Mouse (Mus musculus): ENCODE data around the gene Tas2r105.

Tas2r105 gene

DNA sequence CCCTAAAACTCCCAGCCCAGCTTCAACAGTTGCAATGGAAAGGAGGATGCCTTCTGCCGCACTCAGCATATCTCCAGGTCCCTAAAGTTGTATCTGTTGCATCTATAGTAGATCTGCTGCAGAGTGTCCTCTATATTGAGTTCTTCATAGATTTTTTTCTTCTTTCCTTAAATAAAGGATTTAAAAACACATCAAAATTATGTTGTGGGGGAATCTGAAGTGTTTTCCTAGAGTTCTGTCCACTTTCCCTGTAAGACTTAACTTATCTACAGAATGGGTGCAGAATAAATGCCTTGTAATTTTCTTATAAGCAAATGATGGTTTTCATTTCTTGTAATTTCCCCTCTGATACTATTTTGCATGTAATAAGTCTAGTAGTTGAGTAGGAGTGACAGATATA lies at the start of gene Tas2r105:
Gene Tas2r105, minus strand, starts transcription at position 101 of the 400 bp plus-strand sequence.
- DNase-seq (ENCODE audit: low read depth, low spot score): no peak

DNA sequence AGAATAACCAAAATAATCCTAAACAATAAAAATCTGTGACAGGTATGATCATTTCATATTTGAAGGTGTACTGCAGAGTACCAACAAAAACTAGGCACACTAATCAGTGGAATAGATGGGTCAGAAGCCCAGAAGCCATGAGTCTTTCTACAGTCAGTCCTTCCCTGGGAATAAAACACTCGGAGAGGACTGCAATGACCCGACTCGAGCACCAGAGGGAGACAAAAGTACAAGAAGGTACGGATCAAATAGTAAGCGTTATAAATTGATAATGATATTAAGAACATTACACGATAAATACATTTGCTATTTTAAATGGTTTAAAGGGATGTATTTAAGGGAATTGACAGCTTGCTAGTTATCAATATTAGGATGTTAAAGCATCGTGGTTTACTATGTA lies 25.5 kb upstream of the Tas2r105 start:
- DNase-seq (ENCODE audit: low read depth, low spot score): no peak

DNA sequence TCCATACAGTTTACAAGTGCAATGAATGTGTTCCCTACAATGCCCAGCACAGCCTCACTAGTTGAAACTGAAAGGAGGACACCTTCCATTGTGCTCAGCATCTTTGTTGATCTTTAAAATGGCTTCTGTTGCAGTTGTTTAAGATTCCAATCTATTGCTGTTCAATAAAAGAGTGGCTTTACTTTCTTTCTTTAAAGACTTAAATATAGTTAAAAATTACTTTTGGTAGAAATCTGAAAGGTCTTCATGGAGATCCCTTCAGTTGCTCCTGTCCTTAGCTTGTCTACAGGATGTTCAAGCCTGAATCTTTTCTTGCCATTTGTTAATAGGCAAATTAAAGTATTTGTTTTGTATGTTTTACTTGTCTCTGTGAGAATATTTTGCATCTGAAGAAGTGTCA lies 2.7 kb upstream of the Tas2r105 start, which contains the start of gene Tas2r114:
Gene Tas2r114, minus strand, starts transcription at position 101 of the 400 bp plus-strand sequence.
- DNase-seq (ENCODE audit: low read depth, low spot score): no peak

DNA sequence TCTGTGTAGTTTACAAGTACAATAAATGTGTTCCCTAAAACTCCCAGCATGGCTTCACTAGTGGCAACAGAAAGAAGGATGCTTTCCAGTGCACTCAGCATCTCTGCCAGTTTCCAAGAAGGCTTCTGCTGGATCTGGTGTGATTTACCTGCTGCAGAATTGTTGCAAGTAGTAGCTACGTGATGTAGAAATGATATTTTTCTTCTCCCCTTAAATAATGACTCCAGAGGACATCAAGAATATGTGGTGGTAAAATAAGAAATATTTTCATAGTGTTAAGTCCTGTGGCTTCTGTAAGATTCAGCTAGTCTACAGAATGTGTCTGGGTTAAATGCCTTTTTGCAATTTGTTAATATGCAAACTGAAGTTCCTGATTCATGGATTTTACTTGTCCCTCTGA lies 1.7 kb downstream of the Tas2r105 start, which contains the start of gene Tas2r104:
Gene Tas2r104, minus strand, starts transcription at position 101 of the 400 bp plus-strand sequence.
- DNase-seq (ENCODE audit: low read depth, low spot score): no peak

DNA sequence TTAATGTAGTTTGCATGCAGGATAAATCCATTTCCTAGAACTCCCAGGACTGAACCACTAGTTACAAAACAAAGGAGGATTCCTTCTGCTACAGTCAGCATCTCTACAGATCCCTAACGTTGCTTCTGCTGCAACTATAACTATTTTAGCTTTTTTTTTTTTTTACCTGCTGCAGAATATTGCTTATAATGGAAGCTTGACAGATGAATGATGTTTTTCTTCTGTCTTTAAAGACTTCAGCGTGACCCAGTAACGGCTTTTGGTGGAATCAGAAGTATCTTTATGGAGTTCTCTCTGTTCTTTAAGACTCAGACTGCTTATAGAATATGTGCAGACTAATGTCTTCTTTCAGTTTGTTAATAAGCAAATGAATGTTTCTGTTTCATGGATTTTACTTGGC lies 8.5 kb downstream of the Tas2r105 start, which contains the start of gene Tas2r106:
Gene Tas2r106, minus strand, starts transcription at position 101 of the 400 bp plus-strand sequence.
- DNase-seq (ENCODE audit: low read depth, low spot score): no peak

DNA sequence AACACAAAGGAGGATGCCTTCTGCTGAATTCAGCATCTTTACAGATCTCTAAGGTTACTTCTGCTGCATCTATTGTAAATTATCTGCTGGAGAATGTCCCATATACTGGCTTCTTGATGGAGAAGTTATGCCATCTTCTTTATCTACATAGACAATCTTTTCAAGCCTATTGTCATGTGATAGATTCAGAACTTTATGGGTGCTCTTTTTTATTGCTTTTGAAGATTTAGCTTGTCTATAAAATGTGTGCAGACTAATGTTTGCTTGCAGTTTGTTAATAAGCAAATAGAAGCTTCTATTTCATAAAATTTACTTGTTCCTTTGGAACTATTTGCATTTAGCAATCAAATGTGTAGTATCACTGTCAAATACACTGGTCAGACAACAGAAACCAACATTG lies 27.2 kb downstream of the Tas2r105 start, which contains the start of gene Tas2r107:
Gene Tas2r107, minus strand, starts transcription at position 101 of the 400 bp plus-strand sequence.
- no peak for DNase-seq (ENCODE audit: low read depth, low spot score)
